Mouse (Mus musculus): ENCODE measurements around the gene Pkn1.
A peak's percentile ranks its signal among the peaks of the same experiment; 100 is the strongest.

Pkn1 gene

GRCm38 (mm10) chr8:83656043-83656442 lies 42.9 kb downstream of the Pkn1 start:
- DNase-seq (ENCODE audit: low read depth in 2 of 2, low spot score in 2 of 2) = no peak

- DNase-seq (ENCODE audit: low read depth in 2 of 2, low spot score in 2 of 2) = no peak
These were observed 44.3 kb downstream of the Pkn1 start for GRCm38 (mm10) chr8:83654725-83655124.

DNA sequence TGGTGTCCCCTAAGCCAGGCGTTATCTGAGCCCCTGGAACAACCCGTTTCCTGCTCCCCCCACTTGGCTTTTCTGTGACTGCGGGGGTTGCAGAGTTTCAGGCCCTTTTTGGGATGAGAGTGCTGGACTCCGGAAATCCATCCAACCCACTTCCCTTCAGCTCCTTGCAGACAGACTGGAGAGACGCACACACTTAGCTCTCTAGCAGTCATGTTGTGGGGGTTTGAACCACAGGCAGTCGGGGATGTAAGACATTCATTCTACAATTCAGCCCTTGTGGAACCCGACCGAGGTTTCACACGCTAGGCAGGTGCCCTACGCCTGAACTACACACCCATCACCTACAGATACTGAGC lies 45.3 kb downstream of the Pkn1 start:
- no peak for DNase-seq (ENCODE audit: low read depth in 2 of 2, low spot score in 2 of 2)

DNA sequence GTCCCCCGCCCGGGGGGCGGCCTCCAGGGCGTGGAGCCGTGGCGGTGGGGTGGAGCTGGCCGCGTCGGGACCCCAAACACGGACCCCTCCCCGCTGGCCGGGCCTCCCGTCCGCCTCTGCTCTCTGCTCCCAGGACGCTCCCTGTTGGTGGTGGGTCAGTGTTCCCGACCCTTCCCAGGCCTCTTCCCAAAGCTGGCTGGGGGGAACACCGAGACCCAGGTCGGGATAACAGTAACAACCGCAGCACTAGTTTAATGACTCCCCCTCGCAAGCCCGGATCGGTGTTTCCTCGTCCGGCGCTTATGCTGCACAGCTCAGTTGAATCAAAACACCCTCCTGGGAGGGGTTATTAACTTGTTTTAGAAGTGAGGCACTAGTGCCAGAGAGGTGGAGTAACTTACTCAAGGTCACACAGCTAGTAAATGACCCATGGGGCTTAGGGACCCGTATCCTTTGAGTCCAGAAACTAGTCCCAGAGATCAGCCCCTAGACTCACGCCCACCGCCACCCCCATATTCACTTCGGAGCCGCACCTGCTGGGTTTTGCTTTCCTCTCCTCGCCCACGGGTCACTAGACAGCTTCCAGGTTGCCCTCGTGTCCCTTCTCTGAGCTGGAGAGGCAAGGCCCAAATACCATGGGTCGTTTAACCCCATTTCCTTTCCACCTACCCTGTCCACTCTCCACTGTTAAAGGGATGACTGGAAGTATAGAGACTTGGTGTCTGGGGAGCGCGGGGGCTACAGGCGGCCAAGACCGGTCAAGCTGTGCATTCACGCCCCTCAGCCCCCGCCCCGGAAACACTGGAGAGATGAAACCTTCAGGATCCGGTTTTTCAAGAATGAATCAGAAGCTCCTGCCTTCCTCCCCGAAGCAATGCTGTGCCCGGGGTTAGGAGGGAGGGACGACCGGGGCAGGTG lies 46.0 kb downstream of the Pkn1 start:
- peak in 1 of 2 experiments; percentile 24 for DNase-seq (ENCODE audit: low read depth in 2 of 2, low spot score in 2 of 2)

- peak; percentile 95 for DNase-seq (ENCODE audit: low read depth in 2 of 2, low spot score in 2 of 2)
These were observed 46.8 kb downstream of the Pkn1 start, which contains the start of gene Gipc1 for GRCm38 (mm10) chr8:83652030-83652743. Gene Gipc1, plus strand, starts transcription at chr8:83652677.

GRCm38 (mm10) chr8:83649699-83650098 lies 49.3 kb downstream of the Pkn1 start:
- no peak for DNase-seq (ENCODE audit: low read depth in 2 of 2, low spot score in 2 of 2)

DNA sequence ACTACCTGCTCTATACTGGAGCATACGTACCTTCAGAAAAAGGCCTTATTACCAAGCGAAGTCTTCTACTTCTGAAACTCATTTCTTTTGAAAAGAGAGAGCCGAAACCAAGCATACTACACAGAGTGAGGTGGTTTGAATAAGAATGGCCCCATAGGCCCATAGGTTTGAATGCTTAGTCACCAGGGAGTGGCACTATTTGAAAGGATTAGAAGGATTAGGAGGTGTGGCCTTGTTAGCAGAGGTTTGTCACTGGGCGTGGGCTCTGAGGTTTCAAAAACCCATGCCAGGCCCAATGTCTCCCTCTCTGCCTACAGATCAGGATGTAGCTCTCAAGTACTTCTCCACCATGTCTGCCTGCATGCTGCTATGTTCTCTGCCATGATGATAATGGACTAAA lies 50.9 kb downstream of the Pkn1 start:
- DNase-seq (ENCODE audit: low read depth in 2 of 2, low spot score in 2 of 2) = no peak

DNA sequence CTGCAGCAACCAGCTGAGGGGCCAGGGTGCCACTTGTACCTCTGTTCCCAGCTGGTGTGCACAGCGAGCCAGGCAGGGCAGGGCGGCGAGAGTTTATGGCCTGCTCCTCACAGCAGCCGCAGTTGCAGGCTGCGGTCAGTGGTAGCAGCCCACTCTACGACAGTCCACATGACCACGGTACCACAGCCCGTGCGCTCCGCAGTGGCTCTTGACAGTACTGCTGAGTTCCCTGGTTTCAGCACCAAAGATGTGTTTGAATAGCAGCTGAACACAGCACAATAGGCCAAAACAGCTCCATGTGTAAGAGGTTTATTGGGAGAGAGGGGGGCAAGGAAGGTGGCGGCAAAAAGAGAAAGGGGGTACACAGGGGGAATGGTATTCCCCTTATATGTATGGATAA lies 51.5 kb downstream of the Pkn1 start:
- no peak for DNase-seq (ENCODE audit: low read depth in 2 of 2, low spot score in 2 of 2)

GRCm38 (mm10) chr8:83639649-83640048 lies 59.3 kb downstream of the Pkn1 start:
- DNase-seq (ENCODE audit: low read depth in 2 of 2, low spot score in 2 of 2) = no peak

GRCm38 (mm10) chr8:83638856-83639255 lies 60.1 kb downstream of the Pkn1 start:
- DNase-seq (ENCODE audit: low read depth in 2 of 2, low spot score in 2 of 2) = no peak

DNA sequence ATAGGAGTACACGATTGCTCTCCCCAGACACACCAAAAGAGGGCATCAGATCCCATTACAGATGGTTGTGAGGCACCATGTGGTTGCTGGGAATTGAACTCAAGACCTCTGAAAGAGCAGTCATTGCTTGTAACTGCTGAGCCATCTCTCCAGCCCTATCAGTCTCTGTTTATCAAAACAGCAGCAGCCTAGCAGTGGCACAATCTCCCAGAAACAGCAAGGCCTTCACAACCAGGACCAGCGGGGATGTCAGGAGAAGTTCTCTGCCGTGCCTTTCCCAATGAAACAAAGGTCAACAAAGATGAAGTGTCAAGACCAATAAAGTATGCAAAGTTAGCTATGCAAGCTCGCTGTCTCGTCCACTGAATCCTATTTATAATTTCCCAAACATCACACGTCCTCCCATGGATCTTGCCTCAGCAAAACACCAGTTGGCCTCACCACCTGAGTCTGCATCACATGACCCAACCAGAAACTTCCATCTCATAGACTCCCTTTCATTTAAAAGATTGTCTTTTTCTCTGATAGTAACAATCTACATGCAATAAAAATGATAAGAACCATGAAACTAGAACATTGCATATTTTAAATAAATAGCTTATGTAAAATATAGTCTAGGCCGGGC lies 66.8 kb downstream of the Pkn1 start:
- DNase-seq (ENCODE audit: low read depth in 2 of 2, low spot score in 2 of 2) = no peak

DNA sequence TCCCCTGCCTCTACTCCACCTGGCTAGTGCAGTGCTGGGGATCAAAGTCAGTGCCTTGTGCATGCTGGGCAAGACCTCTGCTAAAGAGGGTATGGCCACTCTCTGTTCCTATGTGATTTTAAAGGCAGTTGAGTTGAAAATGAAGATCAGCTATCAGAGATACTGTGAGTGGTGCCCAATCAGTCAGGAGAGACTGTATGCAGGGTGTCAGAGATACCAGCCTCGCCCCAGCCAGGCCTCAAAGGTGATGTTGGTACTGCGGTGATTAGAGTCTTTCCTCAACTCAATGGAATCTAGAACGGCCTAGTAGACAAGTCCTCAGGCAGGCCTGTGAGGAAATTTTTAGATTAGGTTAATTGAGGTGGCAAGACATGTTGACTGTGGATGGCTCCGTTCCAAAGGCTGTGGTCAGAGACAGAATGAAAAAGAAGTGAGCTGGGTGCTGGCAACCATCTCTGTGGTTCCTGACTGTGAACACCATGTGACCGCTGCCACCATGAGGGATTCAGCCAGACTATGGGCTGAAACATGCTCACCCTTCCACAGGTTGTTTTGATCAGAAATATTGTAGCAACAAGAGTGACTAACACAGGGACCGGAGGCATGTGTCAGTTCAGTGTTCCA lies 73.2 kb downstream of the Pkn1 start:
- no peak for DNase-seq (ENCODE audit: low read depth in 2 of 2, low spot score in 2 of 2)

GRCm38 (mm10) chr8:83624739-83625138 lies 74.2 kb downstream of the Pkn1 start:
- no peak for DNase-seq (ENCODE audit: low read depth in 2 of 2, low spot score in 2 of 2)

- DNase-seq (ENCODE audit: low read depth in 2 of 2, low spot score in 2 of 2) = no peak
These were observed 75.4 kb downstream of the Pkn1 start for GRCm38 (mm10) chr8:83623549-83623948.

DNA sequence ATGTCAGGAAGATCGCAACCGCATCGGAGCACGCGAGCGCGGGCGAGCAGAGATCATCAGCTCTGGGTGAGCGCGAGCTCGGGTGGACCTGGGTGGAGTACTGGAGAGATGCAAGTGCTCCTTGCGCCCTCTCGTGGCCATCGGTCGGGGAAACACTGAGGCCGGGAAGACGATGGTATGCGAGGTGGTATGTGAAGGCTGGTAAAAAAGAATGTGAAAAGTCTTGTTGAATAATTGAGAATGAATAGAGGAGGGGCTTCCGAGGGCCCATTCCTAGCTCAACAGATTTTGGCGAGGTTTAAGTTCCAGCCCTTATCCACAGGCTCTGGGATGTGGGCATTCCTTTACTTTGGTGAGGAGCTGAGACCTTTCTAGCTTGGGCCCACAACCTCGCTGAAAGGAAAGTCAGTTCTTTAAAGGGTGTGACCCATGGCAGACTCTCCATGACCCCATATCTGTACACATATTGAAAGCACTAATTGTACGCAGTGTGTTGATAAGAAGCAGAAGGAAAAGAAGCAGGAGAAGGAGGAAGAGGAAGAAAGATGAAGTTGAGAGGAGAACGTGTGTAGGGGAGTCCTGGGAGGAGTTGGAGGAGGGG lies 76.5 kb downstream of the Pkn1 start:
- peak; percentile 85 to 88 for DNase-seq (ENCODE audit: low read depth in 2 of 2, low spot score in 2 of 2)

DNA sequence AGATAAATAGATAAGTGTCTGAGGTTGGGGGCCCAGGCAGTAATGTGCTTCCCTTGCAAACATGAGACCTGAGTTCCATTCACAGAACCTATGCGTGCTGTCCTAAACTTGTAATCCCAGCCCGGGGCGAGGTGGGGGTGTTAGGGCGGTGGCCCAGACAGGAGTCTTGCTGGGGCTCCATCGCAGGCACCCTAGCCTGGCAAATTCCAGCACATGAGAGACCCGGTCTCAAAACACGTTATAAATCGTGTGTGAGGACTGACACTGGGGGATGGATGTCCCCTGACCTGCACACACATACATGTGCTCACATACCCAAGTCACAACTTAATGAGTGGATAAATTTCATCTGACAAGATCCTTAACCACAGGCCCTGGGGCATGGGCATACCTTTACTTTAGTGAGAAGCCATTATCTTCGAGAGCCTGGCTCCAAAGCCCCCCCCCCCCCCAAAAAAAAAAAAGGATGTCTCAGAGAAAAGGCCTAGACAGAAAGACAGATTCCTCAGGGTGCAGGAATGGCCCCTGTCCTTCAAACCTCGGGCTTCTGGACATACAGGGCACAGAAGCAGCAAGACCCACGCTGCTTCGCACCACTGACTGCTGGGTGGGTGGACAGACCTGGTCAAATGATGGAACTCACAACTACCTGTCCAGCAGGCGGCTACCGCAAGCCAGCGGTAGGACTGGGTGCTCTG lies 77.1 kb downstream of the Pkn1 start:
- DNase-seq (ENCODE audit: low read depth in 2 of 2, low spot score in 2 of 2) = no peak

DNA sequence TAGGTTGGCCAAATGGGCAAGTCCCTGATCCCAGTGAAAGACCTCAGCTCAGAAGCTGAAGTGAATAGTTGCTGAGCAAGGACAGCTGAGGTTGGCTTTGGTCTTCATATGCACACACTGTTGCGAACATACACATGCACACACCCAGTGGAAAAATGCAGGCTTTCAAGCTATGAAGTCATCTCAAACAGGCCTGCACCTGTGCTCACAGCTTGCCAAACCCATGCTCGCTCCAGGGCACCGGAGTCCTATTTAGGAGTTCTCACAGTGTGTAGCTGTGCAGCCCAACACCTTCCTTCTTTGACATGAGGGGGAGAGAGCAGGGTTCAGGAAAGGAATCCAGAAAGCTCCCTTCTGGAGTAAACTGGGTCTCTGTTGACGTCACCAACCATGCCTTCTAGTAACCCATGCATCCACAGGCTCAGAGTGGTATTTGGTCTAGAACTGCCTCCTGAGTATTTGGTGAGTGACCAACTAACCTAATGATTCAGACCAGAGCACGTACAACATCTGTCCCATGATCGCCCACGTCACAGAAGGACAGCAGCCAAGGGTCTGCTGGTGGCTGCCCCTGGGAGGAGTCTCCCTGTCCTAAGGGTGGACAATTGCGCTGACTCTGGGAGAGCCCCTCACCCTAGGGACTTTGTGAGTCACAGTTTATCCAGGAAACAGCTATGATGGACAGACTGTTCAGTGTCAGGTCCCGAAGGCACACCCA lies 79.3 kb downstream of the Pkn1 start:
- no peak for DNase-seq (ENCODE audit: low read depth in 2 of 2, low spot score in 2 of 2)

- DNase-seq (ENCODE audit: low read depth in 2 of 2, low spot score in 2 of 2) = no peak
These were observed 80.4 kb downstream of the Pkn1 start for GRCm38 (mm10) chr8:83618566-83618965.

GRCm38 (mm10) chr8:83617111-83617510 lies 81.9 kb downstream of the Pkn1 start:
- no peak for DNase-seq (ENCODE audit: low read depth in 2 of 2, low spot score in 2 of 2)

GRCm38 (mm10) chr8:83616625-83617024 lies 82.4 kb downstream of the Pkn1 start:
- DNase-seq (ENCODE audit: low read depth in 2 of 2, low spot score in 2 of 2) = no peak

Measured in CD8-positive naive resting alpha-beta T cell, adult 2 months (primary cell).